Mouse (Mus musculus) MEL (cell line): Measurements from ENCODE around the gene Erc2. TPM values are rescaled to one million over a fixed set of nuclear protein-coding genes. Genes with fewer than 3 reads are reported as not detected.

Experiments used
- DNase-seq: peaks from one replicate; pipeline ENCODE4 v3.0.0; 2011; ENCODE audit warnings: low read depth, low spot score
- H3K27ac ChIP-seq: 2 replicates; pipeline ENCODE4 v1.5.1; 2012; ENCODE audit warnings: low read depth, mild to moderate bottlenecking, control low read depth, low read length, moderate library complexity; ENCODE audit not compliant: control insufficient read depth
- H3K27me3 ChIP-seq, 2 experiments: fragments of 150-350 bp in 1 of 2; sonication (generic) in 1 of 2; 2 replicates each; pipeline ENCODE4 v1.6.1; 2012; ENCODE audit warnings: low read length in 2 of 2, mild to moderate bottlenecking in 2 of 2, improper control_type of control experiment in 1 of 2, moderate library complexity in 1 of 2; ENCODE audit not compliant: insufficient read depth in 2 of 2, control insufficient read depth in 1 of 2
- H3K36me3 ChIP-seq, 2 experiments: 2 replicates each; pipeline ENCODE4 v1.6.1; 2012 to 2014; ENCODE audit warnings: low read length in 2 of 2, improper control_type of control experiment in 1 of 2, inconsistent platforms in 1 of 2, mild to moderate bottlenecking in 1 of 2; ENCODE audit not compliant: insufficient read depth in 2 of 2, control insufficient read depth in 1 of 2
- H3K4me1 ChIP-seq, 2 experiments: fragments of 150-350 bp in 1 of 2; sonication (generic) in 1 of 2; 2 replicates each; pipeline ENCODE4 v1.6.1; 2012; ENCODE audit warnings: low read length in 2 of 2, improper control_type of control experiment in 1 of 2, mild to moderate bottlenecking in 1 of 2; ENCODE audit not compliant: insufficient read depth in 2 of 2, control insufficient read depth in 1 of 2
- H3K4me3 ChIP-seq, 2 experiments: fragments of 150-350 bp in 1 of 2; sonication (generic) in 1 of 2; 2 replicates each; pipeline ENCODE4 v1.5.1; 2012; ENCODE audit warnings: low read depth in 2 of 2, low read length in 2 of 2, mild to moderate bottlenecking in 2 of 2, moderate library complexity in 2 of 2, control low read depth in 1 of 2, improper control_type of control experiment in 1 of 2; ENCODE audit not compliant: control insufficient read depth in 1 of 2, insufficient read depth in 1 of 2
- H3K79me2 ChIP-seq: 2 replicates; pipeline ENCODE4 v1.6.1; 2012; ENCODE audit warnings: mild to moderate bottlenecking, low read length, moderate library complexity; ENCODE audit not compliant: control insufficient read depth, poor library complexity, insufficient read depth
- H3K9ac ChIP-seq: 2 replicates; pipeline ENCODE4 v1.6.1; 2012; ENCODE audit warnings: low read depth, mild to moderate bottlenecking, control low read depth, low read length, moderate library complexity; ENCODE audit not compliant: control insufficient read depth, poor library complexity, severe bottlenecking
- H3K9me3 ChIP-seq: fragments of 150-350 bp; sonication (generic); replicated peaks from 2 replicates; pipeline ENCODE4 v1.6.1; 2012; ENCODE audit warnings: mild to moderate bottlenecking, low read length, improper control_type of control experiment, moderate library complexity; ENCODE audit not compliant: insufficient read depth
- GABPA ChIP-seq: IDR thresholded peaks from 2 replicates; pipeline ENCODE4 v1.6.1; 2012; ENCODE audit warnings: low read depth, mild to moderate bottlenecking, inconsistent platforms, low read length, improper control_type of control experiment, moderate library complexity
- GATA1 ChIP-seq: IDR thresholded peaks from 2 replicates; pipeline ENCODE4 v1.6.1; 2011; ENCODE audit warnings: low read depth, low read length, improper control_type of control experiment
- HCFC1 ChIP-seq: IDR thresholded peaks from 2 replicates; pipeline ENCODE4 v1.6.1; 2012; ENCODE audit warnings: low read depth, mild to moderate bottlenecking, inconsistent platforms, low read length, improper control_type of control experiment, moderate library complexity
- JUND ChIP-seq: IDR thresholded peaks from 2 replicates; pipeline ENCODE4 v1.6.1; 2011; ENCODE audit warnings: low read depth, mild to moderate bottlenecking, improper control_type of control experiment, low read length
- KAT2A ChIP-seq: conservative IDR thresholded peaks from 2 replicates; pipeline ENCODE4 v1.6.1; 2012; ENCODE audit warnings: low read depth, low read length, improper control_type of control experiment, inconsistent platforms
- MAFK ChIP-seq: IDR thresholded peaks from 2 replicates; pipeline ENCODE4 v1.6.1; 2011; ENCODE audit warnings: low read depth, mild to moderate bottlenecking, low read length, improper control_type of control experiment, borderline replicate concordance
- MEF2A ChIP-seq: IDR thresholded peaks from 2 replicates; pipeline ENCODE4 v1.6.1; 2014; ENCODE audit warnings: low read depth, mild to moderate bottlenecking, inconsistent platforms, low read length, improper control_type of control experiment; ENCODE audit not compliant: poor library complexity, insufficient replicate concordance, severe bottlenecking; ENCODE audit errors: extremely low read depth
- MYB ChIP-seq: IDR thresholded peaks from 2 replicates; pipeline ENCODE4 v1.6.1; 2011; ENCODE audit warnings: mild to moderate bottlenecking, low read depth, low read length, improper control_type of control experiment
- MYC ChIP-seq: IDR thresholded peaks from 2 replicates; pipeline ENCODE4 v1.6.1; 2011; ENCODE audit warnings: low read depth, mild to moderate bottlenecking, low read length, improper control_type of control experiment, moderate library complexity
- NELFE ChIP-seq: IDR thresholded peaks from 2 replicates; pipeline ENCODE4 v1.6.1; 2011; ENCODE audit warnings: low read depth, low read length, improper control_type of control experiment
- POLR2AphosphoS5 ChIP-seq: IDR thresholded peaks from 2 replicates; pipeline ENCODE4 v1.6.1; 2012; ENCODE audit warnings: low read depth, borderline replicate concordance, mild to moderate bottlenecking, inconsistent platforms, low read length, moderate library complexity, mixed read lengths
- RAD21 ChIP-seq: IDR thresholded peaks from 2 replicates; pipeline ENCODE4 v1.6.1; 2011; ENCODE audit warnings: mild to moderate bottlenecking, low read depth, low read length, improper control_type of control experiment
- RCOR1 ChIP-seq: IDR thresholded peaks from 2 replicates; pipeline ENCODE4 v1.6.1; 2012; ENCODE audit warnings: low read depth, mild to moderate bottlenecking, inconsistent platforms, low read length, improper control_type of control experiment
- SIN3A ChIP-seq: IDR thresholded peaks from 2 replicates; pipeline ENCODE4 v1.6.1; 2012; ENCODE audit warnings: low read length, improper control_type of control experiment, inconsistent platforms
- TBP ChIP-seq: IDR thresholded peaks from 2 replicates; pipeline ENCODE4 v1.8.0; 2011; ENCODE audit warnings: low read depth, low read length, improper control_type of control experiment
- TCF12 ChIP-seq: IDR thresholded peaks from 2 replicates; pipeline ENCODE4 v1.6.1; 2014; ENCODE audit warnings: low read depth, mild to moderate bottlenecking, inconsistent platforms, low read length, improper control_type of control experiment, moderate library complexity
- polyA plus RNA-seq, 2 experiments: library from polyadenylated mRNA; stranded (reverse) in 1 of 2; unstranded in 1 of 2; fragments of >175 nt in 1 of 2; fragments of >200 nt in 1 of 2; gene quantifications; 2 replicates each; pipeline versions ENCODE4 v1.2.1 to v1.2.4; 2012; ENCODE audit warnings: low replicate concordance in 2 of 2, low read depth in 1 of 2; ENCODE audit not compliant: insufficient read length in 2 of 2, insufficient read depth in 1 of 2, missing spikeins in 1 of 2
- total RNA-seq: library from RNA; depleted of rRNA; stranded (reverse); fragments of 300-350 nt; gene quantifications from 2 replicates; pipeline ENCODE4 v1.2.3, GENCODE M21; 2012

The Erc2 gene
- total and polyA plus RNA-seq, 3 experiments: not detected

- no peaks in the 10 kb centered on the region for H3K27me3 ChIP-seq
- H3K9me3 ChIP-seq: no peaks in the 10 kb centered on the region
- no peak overlapping the region for H3K4me3 ChIP-seq
- no peak for DNase-seq
- TF ChIP-seq POLR2AphosphoS5 (no peak), MEF2A (no peak), MAFK (no peak), MYC (no peak), NELFE (no peak), GABPA (no peak), TBP (no peak), KAT2A (no peak), MYB (no peak), RCOR1 (no peak), HCFC1 (no peak)
- H3K27ac ChIP-seq: no peak overlapping the region
- H3K9ac ChIP-seq: no peak overlapping the region
- no peaks in the 10 kb centered on the region for H3K79me2 ChIP-seq
- H3K4me1 ChIP-seq: no peaks in the 10 kb centered on the region
- no peaks in the 10 kb centered on the region for H3K36me3 ChIP-seq
Measured at GRCm38 (mm10) chr14:27675071-27675470, 52.8 kb downstream of the Erc2 start.

GRCm38 (mm10) chr14:27682368-27683052 lies 60.3 kb downstream of the Erc2 start:
- Histone ChIP-seq H3K79me2 (no peaks in the 10 kb centered on the region), H3K27ac (no peak overlapping the region), H3K27me3 (no peaks in the 10 kb centered on the region), H3K36me3 (no peaks in the 10 kb centered on the region), H3K9ac (no peak overlapping the region)
- no peak for DNase-seq
- TF ChIP-seq RAD21: no peak
- no peak for TF ChIP-seq GATA1
- TF ChIP-seq JUND: no peak
- no peak for TF ChIP-seq TCF12
- TF ChIP-seq SIN3A: no peak
- TF ChIP-seq, all 39 proteins: peak for 0
- no peak overlapping the region for H3K4me3 ChIP-seq
- no peaks in the 10 kb centered on the region for H3K9me3 ChIP-seq
- H3K4me1 ChIP-seq: no peaks in the 10 kb centered on the region
